Mouse (Mus musculus): ENCODE measurements around the gene Zfp691. TPM values are rescaled to one million over a fixed set of nuclear protein-coding genes. Genes with fewer than 3 reads are reported as not detected.

Gene Zfp691
- polyA plus RNA-seq, 1 experiment from 2014 or later = 6.1 TPM

- no peaks in the 10 kb centered on the region for H3K9me3 ChIP-seq (ENCODE audit: control insufficient read depth, low read length)
- 39% methylated on average over 4 of the region's 4 CpGs for WGBS
- H3K4me2 ChIP-seq (ENCODE audit: low read length) = no peak overlapping the region
- no peaks in the 10 kb centered on the region for H3K27me3 ChIP-seq (replicated peaks; ENCODE audit: control insufficient read depth, insufficient read depth, low read length)
- H3K4me1 ChIP-seq (replicated peaks; ENCODE audit: control insufficient read depth, insufficient read depth, low read length) = no peaks in the 10 kb centered on the region
- no peak overlapping the region for H3K9ac ChIP-seq (replicated peaks; ENCODE audit: low read depth, low read length)
- H3K4me3 ChIP-seq (replicated peaks; ENCODE audit: low read length) = no peak overlapping the region
- ATAC-seq = no peak
- no peak overlapping the region for H3K27ac ChIP-seq (ENCODE audit: low read length)
- no peaks in the 10 kb centered on the region for H3K36me3 ChIP-seq (ENCODE audit: control insufficient read depth, insufficient read depth)
These were observed 52.7 kb downstream of the Zfp691 start for GRCm38 (mm10) chr4:119121249-119121648.

GRCm38 (mm10) chr4:119120095-119120494, 53.9 kb downstream of the Zfp691 start:
- H3K4me3 ChIP-seq (replicated peaks; ENCODE audit: low read length) = no peak overlapping the region
- no peaks in the 10 kb centered on the region for H3K4me1 ChIP-seq (replicated peaks; ENCODE audit: control insufficient read depth, insufficient read depth, low read length)
- no peak for ATAC-seq
- no peaks in the 10 kb centered on the region for H3K27me3 ChIP-seq (replicated peaks; ENCODE audit: control insufficient read depth, insufficient read depth, low read length)
- H3K27ac ChIP-seq (ENCODE audit: low read length) = no peak overlapping the region
- whole genome bisulfite sequencing = 86% methylated on average over 6 of the region's 6 CpGs
- H3K9me3 ChIP-seq (ENCODE audit: control insufficient read depth, low read length) = no peaks in the 10 kb centered on the region
- H3K9ac ChIP-seq (replicated peaks; ENCODE audit: low read depth, low read length) = no peak overlapping the region
- no peak overlapping the region for H3K4me2 ChIP-seq (ENCODE audit: low read length)
- H3K36me3 ChIP-seq (ENCODE audit: control insufficient read depth, insufficient read depth) = no peaks in the 10 kb centered on the region

MicroRNAs encoded within 50 kb of the gene (microRNA counts, 519-probe panel; counts per million panel counts)
- 1,710 counts per million, percentile 18 among the panel's probes with 10 or more counts for microRNA mmu-miR-1957

Small RNA genes within 50 kb of the gene (microRNA-seq; reads per million reads assigned to microRNA genes)
- not detected for gene Mir1957a

Other genes starting within 250 kb of the Zfp691 start
- gene Olfr1328, start 235.6 kb downstream of the Zfp691 start, polyA plus RNA-seq (2015; fragmentation: Nextera tagmentation; extraction: Ambion mirVana) = not detected in 2 replicates
- 0.16 and 0.28 TPM in 2 replicates for gene Lao1, start 212.6 kb downstream of the Zfp691 start, polyA plus RNA-seq (2015; fragmentation: Nextera tagmentation; extraction: Ambion mirVana)
- 88.3 and 103 TPM in 2 replicates for gene Slc2a1, start 65.5 kb downstream of the Zfp691 start, polyA plus RNA-seq (2015; fragmentation: Nextera tagmentation; extraction: Ambion mirVana)
- 0.16 and 0.54 TPM in 2 replicates for gene Ermap, start 15.8 kb upstream of the Zfp691 start, polyA plus RNA-seq (2015; fragmentation: Nextera tagmentation; extraction: Ambion mirVana)
- 235 and 249 TPM in 2 replicates for gene Svbp, start 21.1 kb upstream of the Zfp691 start, polyA plus RNA-seq (2015; fragmentation: Nextera tagmentation; extraction: Ambion mirVana)
- gene Tmem269, start 44.0 kb upstream of the Zfp691 start, polyA plus RNA-seq (2015; fragmentation: Nextera tagmentation; extraction: Ambion mirVana) = 0.39 and 0.49 TPM in 2 replicates
- gene AU022252, start 58.5 kb upstream of the Zfp691 start, polyA plus RNA-seq (2015; fragmentation: Nextera tagmentation; extraction: Ambion mirVana) = 27.9 and 30.1 TPM in 2 replicates
- 9.3 and 9.4 TPM in 2 replicates for gene P3h1, start 58.7 kb upstream of the Zfp691 start, polyA plus RNA-seq (2015; fragmentation: Nextera tagmentation; extraction: Ambion mirVana)
- 0.08 and 0.09 TPM in 2 replicates for gene Cldn19, start 81.2 kb upstream of the Zfp691 start, polyA plus RNA-seq (2015; fragmentation: Nextera tagmentation; extraction: Ambion mirVana)
- gene Ybx1, start 120.4 kb upstream of the Zfp691 start, polyA plus RNA-seq (2015; fragmentation: Nextera tagmentation; extraction: Ambion mirVana) = 731 and 789 TPM in 2 replicates
- 60.5 and 63.3 TPM in 2 replicates for gene Ppih, start 146.4 kb upstream of the Zfp691 start, polyA plus RNA-seq (2015; fragmentation: Nextera tagmentation; extraction: Ambion mirVana)
- 11.4 and 15.5 TPM in 2 replicates for gene Ccdc30, start 241.3 kb upstream of the Zfp691 start, polyA plus RNA-seq (2015; fragmentation: Nextera tagmentation; extraction: Ambion mirVana)
- gene Ppcs, start 248.2 kb upstream of the Zfp691 start, polyA plus RNA-seq (2015; fragmentation: Nextera tagmentation; extraction: Ambion mirVana) = 16.2 and 16.4 TPM in 2 replicates
- 0.14 and 0.29 TPM in 2 replicates for gene Zmynd12, start 248.6 kb upstream of the Zfp691 start, polyA plus RNA-seq (2015; fragmentation: Nextera tagmentation; extraction: Ambion mirVana)